Mouse (Mus musculus) hindbrain, postnatal 0 days (tissue): ENCODE results near the gene Sars2. TPM values are rescaled to one million over a fixed set of nuclear protein-coding genes. Genes with fewer than 3 reads are reported as not detected.
"Not testable (repeated sequence)": the region's sequence is repeated elsewhere in the genome, so short reads cannot be mapped to it uniquely, and the experiment has no call there.

Source experiments
- ATAC-seq: fragments of 200-750 bp; cut with Nextera tagmentation; 2 replicates; pipeline ENCODE4 v1.8.0; 2017; ENCODE audit warnings: mild to moderate bottlenecking, moderate TSS enrichment, moderate library complexity
- DNase-seq: peaks from one replicate; pipeline ENCODE4 v3.0.0-alpha.2; 2015; ENCODE audit warnings: low spot score
- H3K27ac ChIP-seq: fragments of 300-500 bp; sonication (generic); 2 replicates; pipeline ENCODE4 v1.5.1; 2014; ENCODE audit warnings: mild to moderate bottlenecking
- H3K27me3 ChIP-seq: fragments of 300-500 bp; sonication (generic); 2 replicates; pipeline ENCODE4 v1.6.1; 2014; ENCODE audit warnings: low read length, mixed read lengths; ENCODE audit not compliant: insufficient read depth
- H3K36me3 ChIP-seq: fragments of 300-500 bp; sonication (generic); 2 replicates; pipeline ENCODE4 v1.6.1; 2014; ENCODE audit warnings: low read length, mixed read lengths; ENCODE audit not compliant: insufficient read depth
- H3K4me1 ChIP-seq: fragments of 300-500 bp; sonication (generic); 2 replicates; pipeline ENCODE4 v1.6.1; 2014; ENCODE audit warnings: antibody characterized with exemption, low read length, mixed read lengths; ENCODE audit not compliant: insufficient read depth
- H3K4me2 ChIP-seq: fragments of 300-500 bp; sonication (generic); 2 replicates; pipeline ENCODE4 v1.6.1; 2014; ENCODE audit warnings: low read depth, mild to moderate bottlenecking, low read length, moderate library complexity, mixed read lengths
- H3K4me3 ChIP-seq: fragments of 300-500 bp; sonication (generic); 2 replicates; pipeline ENCODE4 v1.5.1; 2014; ENCODE audit warnings: low read length
- H3K9ac ChIP-seq: fragments of 300-500 bp; sonication (generic); replicated peaks from 2 replicates; pipeline ENCODE4 v1.6.1; 2014; ENCODE audit warnings: mild to moderate bottlenecking, low read length, moderate library complexity, mixed read lengths
- H3K9me3 ChIP-seq: fragments of 300-500 bp; sonication (generic); 2 replicates; pipeline ENCODE4 v1.6.1; 2016; ENCODE audit warnings: low read length, mixed read lengths
- CTCF ChIP-seq: IDR thresholded peaks from 2 replicates; pipeline ENCODE4 v1.5.1; 2016; ENCODE audit warnings: antibody characterized with exemption, control low read depth, low read depth
- WGBS: fragments of 180-500 bp; shearing (Covaris S2); extraction: QIAGEN DNeasy Blood & Tissue Kit; methylation state at CpG from one replicate; pipeline ENCODE4 v1.1.7; 2014; 5-methylcytosine and 5-hydroxymethylcytosine counted together
- polyA plus RNA-seq: library from polyadenylated mRNA; unstranded; fragments of >200 nt; fragmentation: Nextera tagmentation; extraction: Ambion mirVana; gene quantifications from 2 replicates; pipeline ENCODE4 v1.2.1, GENCODE M21; 2015
- total RNA-seq: library from RNA; depleted of rRNA; stranded (reverse); fragments of >200 nt; gene quantifications from 2 replicates; pipeline ENCODE4 v1.2.3, GENCODE M21; 2014

Gene Sars2
- total and polyA plus RNA-seq, 2 experiments from 2014 or later = 17.3 to 18.9 TPM

DNA sequence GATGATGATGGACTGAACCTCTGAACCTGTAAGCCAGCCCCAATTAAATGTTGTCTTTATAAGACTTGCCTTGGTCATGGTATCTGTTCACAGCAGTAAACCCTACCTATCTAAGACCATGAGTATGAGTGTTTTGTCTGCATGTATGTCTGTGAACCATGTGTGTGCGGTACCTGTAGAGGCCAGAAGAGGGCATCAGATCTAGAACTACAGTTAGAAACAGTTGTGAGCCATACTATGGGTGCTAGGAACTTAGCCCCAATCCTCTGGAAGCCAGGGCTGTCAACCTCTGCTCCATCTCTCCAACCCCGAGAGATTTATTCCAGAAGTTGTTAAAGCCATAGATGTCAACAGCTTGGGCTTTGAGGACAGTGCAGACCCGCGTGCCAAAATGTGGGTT is 41.5 kb upstream of the Sars2 start:
- no peak overlapping the region for H3K4me3 ChIP-seq
- no peak overlapping the region for H3K9ac ChIP-seq
- H3K36me3 ChIP-seq = no peaks in the 10 kb centered on the region
- no peaks in the 10 kb centered on the region for H3K9me3 ChIP-seq
- no peak for TF ChIP-seq CTCF
- no peaks in the 10 kb centered on the region for H3K27me3 ChIP-seq
- H3K4me2 ChIP-seq = no peak overlapping the region
- WGBS = over 99% methylated on average over 4 of the region's 4 CpGs
- DNase-seq (no peak), ATAC-seq (no peak)
- H3K27ac ChIP-seq = no peak overlapping the region
- no peaks in the 10 kb centered on the region for H3K4me1 ChIP-seq

DNA sequence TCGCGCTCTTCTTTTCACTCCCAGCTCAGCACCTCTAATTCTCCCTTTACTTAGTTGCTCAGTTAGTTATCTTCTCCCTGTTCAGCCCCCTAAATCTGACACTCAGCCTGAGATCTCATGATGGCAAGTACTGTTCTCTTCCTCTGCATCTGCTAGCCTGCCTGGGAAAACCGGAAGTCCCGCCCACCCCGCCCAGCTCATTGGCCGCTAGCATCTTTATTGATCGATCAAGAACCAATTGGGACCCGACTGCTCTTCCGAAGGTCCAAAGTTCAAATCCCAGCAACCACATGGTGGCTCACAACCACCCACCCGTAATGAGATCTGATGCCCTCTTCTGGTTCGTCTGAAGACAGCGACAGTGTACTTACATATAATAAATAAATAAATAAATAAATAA is 40.5 kb upstream of the Sars2 start:
- WGBS = 94% methylated on average over 12 of the region's 12 CpGs
- H3K27ac ChIP-seq, H3K4me2 ChIP-seq, H3K27me3 ChIP-seq, H3K9ac ChIP-seq, DNase-seq, H3K9me3 ChIP-seq, H3K4me3 ChIP-seq, ATAC-seq, H3K4me1 ChIP-seq, H3K36me3 ChIP-seq: not testable (repeated sequence)

DNA sequence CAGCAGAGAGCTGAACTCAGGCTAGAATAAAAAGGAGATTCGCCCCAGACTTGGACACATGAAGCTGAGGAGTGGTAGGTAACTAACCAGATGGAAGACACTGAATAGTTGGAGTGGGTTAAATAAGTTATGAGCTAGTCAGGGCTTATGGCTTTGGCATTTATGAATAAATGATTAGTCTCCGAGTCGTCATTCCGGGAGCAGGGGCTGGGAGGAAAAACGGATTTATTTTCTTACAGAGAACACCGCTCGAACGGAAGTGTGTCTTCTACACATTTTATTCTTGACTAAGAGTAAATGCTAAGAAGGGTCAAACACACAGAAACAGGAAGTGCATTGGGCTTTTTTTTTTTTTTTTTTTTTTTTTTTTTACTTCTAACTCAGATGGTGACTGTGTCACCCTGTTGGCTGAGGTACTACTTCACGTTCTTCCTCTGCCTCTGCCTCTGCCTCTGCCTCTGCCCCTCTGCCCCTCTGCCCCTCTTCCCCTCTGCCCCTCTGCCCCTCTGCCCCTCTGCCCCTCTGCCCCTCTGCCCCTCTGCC is 39.1 kb upstream of the Sars2 start:
- Histone ChIP-seq H3K9me3 (no peaks in the 10 kb centered on the region), H3K4me1 (no peaks in the 10 kb centered on the region), H3K36me3 (no peaks in the 10 kb centered on the region), H3K27me3 (no peaks in the 10 kb centered on the region), H3K4me2 (no peak overlapping the region), H3K4me3 (no peak overlapping the region), H3K27ac (no peak overlapping the region), H3K9ac (no peak overlapping the region)
- TF ChIP-seq CTCF = no peak
- WGBS = 71% methylated on average over 9 of the region's 9 CpGs
- DNase-seq = no peak
- ATAC-seq = no peak

DNA sequence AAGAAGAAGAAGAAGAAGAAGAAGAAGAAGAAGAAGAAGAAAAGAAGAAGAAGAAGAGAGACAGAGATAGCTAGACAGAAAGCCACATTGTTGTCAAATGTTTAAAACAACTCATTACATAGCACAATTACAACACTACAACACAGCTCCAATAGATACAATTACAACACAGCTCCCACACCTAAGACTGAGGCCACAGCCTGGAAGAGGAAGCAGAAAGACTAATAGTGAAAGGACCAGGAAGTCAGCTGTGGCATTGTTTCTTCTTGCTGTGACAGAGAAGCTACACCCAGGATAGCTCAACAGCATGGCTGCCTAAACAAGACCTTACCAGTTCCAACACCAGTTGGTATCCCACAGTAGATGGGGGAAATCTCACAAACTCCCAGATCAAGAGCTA is 32.3 kb upstream of the Sars2 start:
- Histone ChIP-seq H3K9me3 (no peaks in the 10 kb centered on the region), H3K4me3 (no peak overlapping the region), H3K27me3 (no peaks in the 10 kb centered on the region), H3K9ac (no peak overlapping the region), H3K4me1 (no peaks in the 10 kb centered on the region), H3K4me2 (no peak overlapping the region), H3K27ac (no peak overlapping the region), H3K36me3 (no peaks in the 10 kb centered on the region)
- DNase-seq (no peak), ATAC-seq (no peak)
- no peak for TF ChIP-seq CTCF

DNA sequence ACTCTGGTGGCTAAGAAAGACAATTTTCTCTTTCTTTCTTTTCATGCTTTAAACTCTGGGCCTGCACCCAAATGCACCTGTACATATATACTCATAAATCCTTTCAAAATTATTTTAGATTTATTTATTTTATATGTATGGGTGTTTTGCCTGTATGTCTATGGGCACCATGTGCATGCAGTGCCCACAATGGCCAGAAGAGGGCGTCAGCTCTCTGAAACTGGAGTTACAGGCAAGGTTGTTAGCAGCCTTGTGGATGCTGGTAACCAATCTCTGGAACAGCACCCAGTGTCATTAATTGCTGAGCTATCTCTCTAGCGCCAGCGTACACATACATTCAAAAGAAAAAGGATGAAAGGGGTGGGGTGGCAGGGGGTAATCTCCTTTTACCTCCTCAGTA is 30.8 kb upstream of the Sars2 start:
- ATAC-seq = no peak
- Histone ChIP-seq H3K36me3 (no peaks in the 10 kb centered on the region), H3K9ac (no peak overlapping the region), H3K4me3 (no peak overlapping the region), H3K27me3 (no peaks in the 10 kb centered on the region), H3K4me2 (no peak overlapping the region), H3K27ac (no peak overlapping the region), H3K4me1 (no peaks in the 10 kb centered on the region), H3K9me3 (no peaks in the 10 kb centered on the region)
- no peak for DNase-seq
- 67% methylated on average over 3 of the region's 3 CpGs for WGBS
- peak; percentile 44 for TF ChIP-seq CTCF

DNA sequence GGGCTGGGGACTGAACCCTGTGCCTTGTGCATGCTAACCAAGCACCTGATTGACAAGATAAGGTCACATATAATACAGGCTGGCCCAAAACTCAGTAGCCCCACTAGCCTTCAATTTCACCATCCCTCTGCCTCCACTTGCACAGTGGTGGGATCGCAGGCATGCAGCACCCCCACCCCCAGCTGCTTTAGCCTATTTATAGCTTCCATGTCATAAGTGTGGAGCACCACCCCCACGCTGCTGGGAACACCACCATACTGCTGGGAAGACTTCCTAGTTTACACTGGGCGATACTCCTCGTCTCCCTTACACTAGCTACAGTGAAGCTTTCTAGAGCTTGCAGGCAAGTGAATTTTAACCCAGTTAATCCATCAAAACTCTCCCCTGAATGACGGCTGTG is 27.1 kb upstream of the Sars2 start:
- no peaks in the 10 kb centered on the region for H3K36me3 ChIP-seq
- H3K9ac ChIP-seq = no peak overlapping the region
- no peak overlapping the region for H3K27ac ChIP-seq
- DNase-seq (no peak), ATAC-seq (no peak)
- no peaks in the 10 kb centered on the region for H3K9me3 ChIP-seq
- H3K4me2 ChIP-seq = no peak overlapping the region
- no peaks in the 10 kb centered on the region for H3K27me3 ChIP-seq
- H3K4me3 ChIP-seq = no peak overlapping the region
- TF ChIP-seq CTCF = no peak
- WGBS = 83% methylated on average over 5 of the region's 5 CpGs
- peaks cover 5% of the 10 kb centered on the region; the same call in 1 of the 2 replicates for H3K4me1 ChIP-seq

DNA sequence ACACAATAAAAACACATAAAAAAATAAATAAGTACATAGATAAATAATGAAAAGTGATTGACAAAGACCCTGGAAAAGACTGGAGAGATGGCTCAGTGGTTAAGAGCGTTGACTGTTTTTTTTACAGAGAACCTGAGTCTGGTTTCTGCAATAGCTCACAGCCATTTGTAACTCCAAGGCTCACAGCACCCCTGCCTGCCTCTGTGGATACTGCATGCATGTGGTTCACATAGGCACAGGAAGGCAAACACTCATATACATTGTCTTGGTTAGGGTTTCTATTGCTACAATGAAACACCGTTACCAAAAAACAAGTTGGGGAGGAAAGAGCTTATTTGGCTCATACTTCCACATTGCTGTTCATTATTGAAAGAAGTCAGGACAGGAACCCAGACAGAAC is 26.2 kb upstream of the Sars2 start:
- H3K27me3 ChIP-seq = no peaks in the 10 kb centered on the region
- no peak for DNase-seq
- no peak overlapping the region for H3K9ac ChIP-seq
- H3K4me1 ChIP-seq = peaks cover 5% of the 10 kb centered on the region; the same call in 1 of the 2 replicates
- H3K36me3 ChIP-seq = no peaks in the 10 kb centered on the region
- no peak for ATAC-seq
- no peaks in the 10 kb centered on the region for H3K9me3 ChIP-seq
- H3K4me2 ChIP-seq = no peak overlapping the region
- H3K27ac ChIP-seq = no peak overlapping the region
- TF ChIP-seq CTCF = peak; percentile 41
- no peak overlapping the region for H3K4me3 ChIP-seq
- 90% methylated on average over 2 of the region's 2 CpGs for WGBS
